In the genomic region with DNA sequence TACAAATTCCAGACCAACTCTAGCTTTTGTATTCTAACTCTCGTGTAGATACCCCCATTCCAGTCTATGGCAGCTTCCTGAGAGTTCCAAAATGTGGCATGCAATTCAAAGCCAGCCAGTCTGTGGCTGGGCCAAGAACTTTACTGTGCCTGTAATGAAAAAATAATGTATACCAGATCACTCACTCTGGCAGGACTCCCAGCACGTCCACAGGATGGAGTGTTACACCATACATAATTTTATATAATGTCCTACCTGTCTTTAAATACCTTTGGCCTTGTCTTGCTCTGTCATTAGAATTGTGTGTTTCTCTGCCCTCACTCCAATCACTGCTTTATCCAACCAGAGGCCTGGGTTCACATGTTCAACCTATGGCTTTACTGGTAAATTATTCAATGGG, we compare ENCODE assay signal across 19 mouse cellular contexts.
DNase-seq lines count a peak whose midpoint lies in the region; ATAC-seq lines count a peak whose summit lies in the region.
"Had no signal": no experiment of that assay in that cellular context is flagged by ENCODE, and none has a peak within 500 bp of the region (broad histone marks: within the 10 kb centered on the region; RNA-seq: fewer than 3 reads in every experiment).

No protein-coding gene starts in this region.

- DNase-seq in NIH3T3 (ENCODE audit: low read depth) (peak; percentile 72), MN1 (ENCODE audit: low spot score) (no peak)
- peak; percentile 16 for DNase-seq in hindlimb bud, embryonic 11.5 days (ENCODE audit: extremely low spot score, low read depth, low spot score)
- no peak for DNase-seq in gastrocnemius, postnatal 10 days
- DNase-seq in cerebellum, postnatal 25 days = no peak
- DNase-seq: adrenal gland, postnatal 14 days; cerebellum, adult 11-12 months; cerebellum, postnatal 10 days; gastrocnemius, postnatal 25 days; heart, postnatal 4 days; kidney, adult 11 months had no signal

- 0 out of 2 replicates have a peak, but pooled peaks cover 6% of the 10 kb centered on the region for H3K4me1 ChIP-seq in embryonic facial prominence, embryonic 13.5 days
- peaks cover 21% of the 10 kb centered on the region for H3K4me1 ChIP-seq in limb, embryonic 13.5 days
- H3K4me1 ChIP-seq: forebrain, embryonic 12.5 days; heart, embryonic 13.5 days; hindbrain, embryonic 12.5 days had no signal

- no peaks in the 10 kb centered on the region for H3K27me3 ChIP-seq in embryonic facial prominence, embryonic 13.5 days
- H3K27me3 ChIP-seq in limb, embryonic 13.5 days = no peaks in the 10 kb centered on the region; the same call in 1 of the 2 replicates
- H3K27me3 ChIP-seq: forebrain, embryonic 12.5 days; heart, embryonic 13.5 days; hindbrain, embryonic 12.5 days; Patski had no signal

- no peak overlapping the region for H3K9ac ChIP-seq in embryonic facial prominence, embryonic 13.5 days
- H3K9ac ChIP-seq in limb, embryonic 13.5 days = no peak overlapping the region
- H3K9ac ChIP-seq: forebrain, embryonic 12.5 days; heart, embryonic 13.5 days; hindbrain, embryonic 12.5 days had no signal

- H3K4me2 ChIP-seq in embryonic facial prominence, embryonic 13.5 days = no peak overlapping the region
- no peak overlapping the region for H3K4me2 ChIP-seq in limb, embryonic 13.5 days (replicated peaks)
- H3K4me2 ChIP-seq: forebrain, embryonic 12.5 days; heart, embryonic 13.5 days; hindbrain, embryonic 12.5 days had no signal

- no peak overlapping the region for H3K4me3 ChIP-seq in embryonic facial prominence, embryonic 13.5 days
- no peak overlapping the region for H3K4me3 ChIP-seq in limb, embryonic 13.5 days
- H3K4me3 ChIP-seq: forebrain, embryonic 12.5 days; heart, embryonic 13.5 days; hindbrain, embryonic 12.5 days had no signal

- 0 out of 2 replicates have a peak overlapping the region, but pooled peaks have one; percentile 11 for H3K27ac ChIP-seq in embryonic facial prominence, embryonic 13.5 days
- H3K27ac ChIP-seq in limb, embryonic 13.5 days = peak overlapping the region; percentile 56; the same call in 1 of the 2 replicates
- H3K27ac ChIP-seq: forebrain, embryonic 12.5 days; heart, embryonic 13.5 days; hindbrain, embryonic 12.5 days had no signal

- ATAC-seq in embryonic facial prominence, embryonic 13.5 days (ENCODE audit: insufficient number of reproducible peaks, insufficient read depth, low FRiP score, low TSS enrichment, low read depth) = no peak
- peak; percentile 89 for ATAC-seq in limb, embryonic 13.5 days (ENCODE audit: low FRiP score, low read depth)
- ATAC-seq: activated CD4-positive, CD25-positive, alpha-beta regulatory T cell, adult 4 months; forebrain, embryonic 16.5 days; Patski had no signal

- WGBS in embryonic facial prominence, embryonic 13.5 days = 28% methylated on average over 2 of the region's 2 CpGs
- 17% methylated on average over 2 of the region's 2 CpGs for WGBS in limb, embryonic 13.5 days

- H3K9me3 ChIP-seq in embryonic facial prominence, embryonic 13.5 days = no peaks in the 10 kb centered on the region
- H3K9me3 ChIP-seq in limb, embryonic 13.5 days = no peaks in the 10 kb centered on the region
- H3K9me3 ChIP-seq: forebrain, embryonic 12.5 days; heart, embryonic 13.5 days; hindbrain, embryonic 12.5 days had no signal

- H3K36me3 ChIP-seq in embryonic facial prominence, embryonic 13.5 days = no peaks in the 10 kb centered on the region
- H3K36me3 ChIP-seq in limb, embryonic 13.5 days = no peaks in the 10 kb centered on the region
- H3K36me3 ChIP-seq: forebrain, embryonic 12.5 days; heart, embryonic 13.5 days; hindbrain, embryonic 12.5 days had no signal

Comparison
In these comparisons a context has a peak if more than half of its experiments do, and no peak if none do; other contexts are left out.
1. DNase-seq: peak in NIH3T3 (single experiment) and hindlimb bud, embryonic 11.5 days (single experiment); none in gastrocnemius, postnatal 10 days (single experiment), MN1 (single experiment) and cerebellum, postnatal 25 days (0 of 2).